Mouse (Mus musculus) heart, adult 18-20 months (tissue): ENCODE measurements at regions not wholly inside any gene's neighbourhood (a gene's known extent, or its start where the extent isn't known, plus 50 kb on each side); places are given as distances from the start of the nearest gene placed in this dataset.

ENCODE experiments used
- DNase-seq, 2 experiments: peaks; one replicate each; pipeline ENCODE4 v3.0.0; 2021 to 2022; ENCODE audit warnings: mixed read lengths in 1 of 2

- DNase-seq = no peak
These were observed 105.6 kb downstream of the Aldh8a1 start for GRCm38 (mm10) chr10:21482659-21483058.

- DNase-seq = no peak
These were observed 106.3 kb downstream of the Aldh8a1 start for GRCm38 (mm10) chr10:21483373-21483772.

DNA sequence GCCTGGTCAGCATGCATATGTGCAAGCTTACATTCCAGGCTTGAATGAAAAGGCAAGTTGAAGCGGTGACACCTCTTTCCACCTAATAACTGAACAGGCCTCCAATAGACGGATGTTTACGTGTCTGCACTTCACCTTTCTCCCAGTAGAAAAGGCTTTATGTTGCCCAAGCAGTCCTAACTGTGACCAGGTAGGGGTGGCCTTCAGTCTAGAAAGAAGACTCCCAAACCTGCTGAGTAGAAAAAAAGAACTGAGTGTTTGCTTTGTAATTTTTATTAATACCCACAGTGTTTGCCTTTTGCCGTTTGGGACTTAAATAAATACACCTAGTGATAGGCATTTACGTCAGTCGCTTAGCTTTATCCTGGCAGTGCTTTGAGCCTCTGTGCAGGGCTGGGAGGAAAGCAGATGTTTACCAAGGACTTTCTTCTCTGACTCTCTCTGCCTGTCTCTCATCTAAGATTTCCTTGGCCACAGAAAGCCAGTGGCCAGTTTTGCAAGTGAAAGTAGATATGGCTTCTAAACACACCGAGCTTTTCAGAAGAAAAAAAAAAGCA is 104.5 kb upstream of the 1700020N01Rik start:
- DNase-seq = no peak

DNA sequence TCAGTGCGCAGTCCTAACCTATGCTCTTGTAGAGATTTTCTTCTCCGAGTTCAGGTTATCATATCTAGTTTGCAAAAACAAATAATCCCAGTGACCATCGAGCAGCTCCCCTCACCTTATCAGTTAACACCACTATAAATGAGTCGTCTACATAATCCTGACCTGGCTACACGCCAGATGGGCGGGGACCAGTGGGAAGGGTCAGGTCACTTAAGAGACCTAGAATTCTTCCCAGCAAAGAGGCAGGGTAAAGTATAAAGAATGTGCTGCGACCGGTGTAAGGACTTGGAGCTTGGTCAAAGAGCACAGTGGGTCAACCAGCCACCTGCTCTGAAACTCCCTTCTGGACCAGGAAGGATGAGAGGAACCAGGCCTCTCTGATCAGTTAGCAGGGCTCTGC is 102.0 kb upstream of the 1700020N01Rik start:
- DNase-seq = no peak

- no peak for DNase-seq
These were observed 100.6 kb upstream of the 1700020N01Rik start for GRCm38 (mm10) chr10:21492254-21492894.

GRCm38 (mm10) chr10:21494536-21494935 is 98.4 kb upstream of the 1700020N01Rik start:
- no peak for DNase-seq

DNA sequence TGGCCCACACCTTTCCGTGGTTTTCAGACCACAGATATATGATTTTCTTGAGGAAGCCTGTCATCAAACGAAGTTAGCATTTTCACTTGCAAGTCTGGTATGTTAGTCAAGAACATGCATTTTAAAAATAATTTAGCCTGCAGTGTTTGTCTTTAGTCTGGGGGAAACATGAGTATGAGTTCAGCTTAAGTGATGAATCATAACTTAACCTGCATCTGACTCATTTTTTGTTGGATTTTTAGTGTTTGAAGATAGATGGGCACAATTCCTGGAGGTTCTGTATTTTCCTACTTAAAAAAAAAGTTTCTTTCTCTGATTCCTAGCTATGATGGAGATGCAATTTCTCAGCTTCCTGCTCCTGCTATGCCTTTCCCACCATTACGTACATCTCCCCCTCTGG is 95.8 kb upstream of the 1700020N01Rik start:
- DNase-seq = no peak

DNA sequence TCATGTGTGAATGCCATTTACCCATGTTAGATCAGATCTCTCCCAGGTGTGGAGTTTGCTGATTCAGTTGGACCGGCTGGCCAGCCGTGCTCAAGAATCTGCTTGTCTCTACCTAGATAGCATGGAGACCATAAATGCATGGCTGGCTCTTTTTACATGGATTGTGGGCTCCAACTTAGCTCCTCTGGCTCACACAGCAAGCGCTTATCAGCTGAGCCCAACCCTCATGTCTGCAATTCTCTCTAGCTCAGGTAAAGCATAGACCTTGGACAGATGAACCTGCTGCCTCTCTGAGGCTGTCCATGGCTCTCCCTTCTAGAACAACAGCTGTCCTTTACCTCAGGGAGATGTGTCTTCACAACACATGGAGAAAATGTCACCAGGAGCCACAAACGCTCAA is 94.8 kb upstream of the 1700020N01Rik start:
- no peak for DNase-seq

- DNase-seq = no peak
These were observed 91.3 kb upstream of the 1700020N01Rik start for GRCm38 (mm10) chr10:21501658-21502057.

- DNase-seq = no peak
These were observed 88.5 kb upstream of the 1700020N01Rik start for GRCm38 (mm10) chr10:21504431-21504830.

GRCm38 (mm10) chr10:21511386-21511785 is 81.6 kb upstream of the 1700020N01Rik start:
- no peak for DNase-seq

GRCm38 (mm10) chr10:21512486-21512885 is 80.5 kb upstream of the 1700020N01Rik start:
- DNase-seq = no peak

GRCm38 (mm10) chr10:21517721-21518120 is 75.2 kb upstream of the 1700020N01Rik start:
- DNase-seq = no peak

- DNase-seq = no peak
These were observed 72.1 kb upstream of the 1700020N01Rik start for GRCm38 (mm10) chr10:21520854-21521253.

DNA sequence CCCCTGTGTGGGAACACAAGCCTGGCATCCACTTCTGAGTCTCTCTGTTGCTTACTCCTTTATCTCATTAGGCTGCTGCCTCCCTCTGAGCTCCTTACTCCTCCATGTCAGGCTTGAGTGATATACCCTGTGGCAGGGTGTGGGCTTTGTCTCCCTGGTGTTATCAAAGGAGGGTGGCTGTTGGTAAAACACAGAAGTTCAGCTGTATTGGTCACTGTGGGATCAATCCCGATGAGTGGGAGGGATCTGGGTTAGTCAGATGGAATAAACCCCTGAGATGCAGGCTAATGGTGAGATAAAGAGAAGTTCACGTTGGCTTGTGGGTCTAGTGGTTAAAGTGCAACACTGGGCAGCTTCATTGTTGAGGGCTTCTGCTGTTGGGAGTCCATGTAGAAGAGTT is 67.4 kb upstream of the 1700020N01Rik start:
- DNase-seq = no peak

- DNase-seq = no peak
These were observed 64.5 kb upstream of the 1700020N01Rik start for GRCm38 (mm10) chr10:21528396-21528795.

GRCm38 (mm10) chr10:21529098-21529749 is 63.7 kb upstream of the 1700020N01Rik start:
- no peak for DNase-seq

DNA sequence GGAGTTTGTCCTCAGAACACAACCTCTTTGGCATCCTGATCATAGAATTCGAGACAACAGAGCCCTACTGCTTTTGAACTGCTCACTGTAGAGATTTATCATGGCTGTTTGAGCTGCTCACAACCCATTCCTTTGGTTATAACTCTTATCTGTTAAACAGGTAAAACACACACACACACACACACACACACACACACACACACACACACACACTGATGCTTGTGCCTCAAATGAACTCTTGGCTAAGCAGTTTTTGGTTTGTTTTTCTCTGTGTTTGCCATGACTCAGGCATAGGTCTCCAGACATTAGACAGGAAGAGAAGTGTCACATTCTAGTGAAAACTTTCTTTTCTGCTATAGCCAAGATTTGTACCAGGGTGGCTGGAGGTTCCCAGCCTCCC is 60.8 kb upstream of the 1700020N01Rik start:
- DNase-seq = no peak

GRCm38 (mm10) chr10:21535631-21536030 is 57.3 kb upstream of the 1700020N01Rik start:
- DNase-seq = no peak

DNA sequence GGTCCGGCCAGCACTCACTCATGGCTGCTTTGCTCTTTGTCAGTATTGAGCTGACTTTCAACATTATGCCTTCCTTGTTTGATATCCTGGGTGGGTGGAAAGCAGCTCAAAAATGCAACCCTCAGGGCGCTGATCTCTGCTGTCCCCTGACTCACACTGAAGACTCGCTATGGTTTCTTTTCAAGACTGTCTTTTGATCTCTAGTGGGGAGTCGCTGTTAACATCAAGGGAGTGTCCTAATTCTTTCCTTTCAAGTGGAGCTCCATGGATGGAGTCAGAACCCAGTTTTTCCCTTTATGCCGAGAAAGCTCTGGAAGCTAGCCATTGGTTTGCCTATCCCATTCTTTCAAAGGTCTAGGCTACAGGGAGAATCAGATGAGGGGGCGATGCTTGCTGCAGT is 54.5 kb upstream of the 1700020N01Rik start:
- no peak for DNase-seq
